Mouse (Mus musculus) C2C12 (cell line): ENCODE measurements around the gene Tmem53.

Experiments
- CTCF ChIP-seq: IDR thresholded peaks from one replicate; pipeline ENCODE4 v1.5.1; 2011; ENCODE audit not compliant: control insufficient read depth, insufficient read depth, insufficient read length
- MAX ChIP-seq: IDR thresholded peaks from one replicate; pipeline ENCODE4 v1.6.1; 2011; ENCODE audit warnings: mild to moderate bottlenecking, control low read depth
- USF1 ChIP-seq: IDR thresholded peaks from one replicate; pipeline ENCODE4 v1.6.1; 2011; ENCODE audit warnings: low read depth, mild to moderate bottlenecking, control low read depth, moderate library complexity

DNA sequence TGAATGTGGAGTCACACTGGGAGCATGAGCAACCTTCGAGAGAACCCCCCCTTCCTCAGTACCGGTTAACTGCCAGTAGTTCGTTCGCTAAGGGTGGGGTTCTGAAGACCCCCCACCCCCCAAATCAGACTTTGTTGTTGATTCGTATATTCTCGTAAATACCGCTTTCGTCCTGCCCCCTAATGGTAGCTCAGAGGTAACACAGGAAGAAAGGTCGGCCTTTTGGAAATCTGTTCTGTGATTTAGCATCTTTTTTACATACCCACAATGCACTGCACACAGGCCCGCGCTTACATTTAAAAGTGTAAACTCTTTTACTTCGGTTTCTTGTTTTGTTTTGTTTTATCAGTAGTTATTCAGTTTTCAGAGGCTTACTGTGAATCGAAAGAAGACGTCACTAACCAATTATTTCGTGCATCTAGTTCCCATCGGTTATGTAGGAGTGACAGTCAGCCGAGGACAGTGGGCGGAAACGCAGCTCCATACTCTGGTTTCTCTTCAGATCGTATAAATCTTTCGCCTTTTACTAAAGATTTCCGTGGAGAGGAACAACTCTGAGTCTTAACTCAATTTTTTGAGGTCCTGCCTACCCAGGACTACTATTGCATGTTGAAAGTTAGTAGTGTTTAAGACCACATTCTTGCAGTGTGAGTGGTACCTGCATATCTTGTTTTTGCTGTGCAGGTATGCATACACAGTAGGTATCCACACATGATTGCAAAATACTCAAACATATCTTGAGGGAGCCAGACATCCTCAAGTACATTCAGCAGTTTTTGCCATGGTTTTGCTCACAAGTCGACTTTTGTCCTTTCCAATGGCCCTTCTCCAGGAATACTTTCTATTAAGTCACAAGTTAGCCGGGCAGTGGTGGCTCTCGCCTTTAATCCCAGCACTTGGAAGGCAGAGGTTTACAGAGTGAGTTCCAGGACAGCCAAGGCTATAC is 49.4 kb upstream of the Tmem53 start:
- TF ChIP-seq CTCF = no peak
- peak; percentile 17 for TF ChIP-seq USF1
- no peak for TF ChIP-seq MAX
